Mouse (Mus musculus): ENCODE results near the gene Psg23.
"Not testable (repeated sequence)": the region's sequence is repeated elsewhere in the genome, so short reads cannot be mapped to it uniquely, and the experiment has no call there.

Psg23 gene

DNA sequence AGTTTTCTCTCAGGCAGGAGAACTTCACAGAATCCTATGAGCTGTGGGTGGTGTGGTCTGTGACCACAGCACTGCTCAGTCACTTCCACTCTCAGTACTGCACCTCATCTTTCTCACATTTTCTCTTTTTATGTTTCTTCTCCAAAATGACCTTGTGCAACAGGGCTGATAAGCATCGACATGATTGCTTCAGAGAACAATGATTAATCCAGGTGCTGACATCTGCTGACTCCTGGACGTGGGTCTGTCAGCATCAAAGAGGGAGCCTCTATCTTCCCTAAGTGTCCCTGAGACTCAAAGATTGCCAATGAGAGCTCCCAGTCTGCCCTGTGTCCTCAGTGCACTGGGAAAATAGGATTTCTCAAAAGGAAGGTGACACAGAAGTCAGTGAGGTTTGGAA, at the start of gene Psg23:
Gene Psg23, minus strand, starts transcription at position 101 of the 400 bp plus-strand sequence.
- in situ Hi-C loops (cut with MboI; ENCODE audit: low sequenced_read_pairs), result not testable (repeated sequence)

DNA sequence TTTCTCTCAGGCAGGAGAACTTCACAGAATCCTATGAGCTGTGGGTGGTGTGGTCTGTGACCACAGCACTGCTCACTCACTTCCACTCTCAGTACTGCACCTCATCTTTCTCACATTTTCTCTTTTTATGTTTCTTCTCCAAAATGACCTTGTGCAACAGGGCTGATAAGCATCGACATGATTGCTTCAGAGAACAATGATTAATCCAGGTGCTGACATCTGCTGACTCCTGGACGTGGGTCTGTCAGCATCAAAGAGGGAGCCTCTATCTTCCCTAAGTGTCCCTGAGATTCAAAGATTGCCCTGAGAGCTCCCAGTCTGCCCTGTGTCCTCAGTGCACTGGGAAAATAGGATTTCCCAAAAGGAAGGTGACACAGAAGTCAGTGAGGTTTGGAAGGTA, 40.3 kb upstream of the Psg23 start, which contains the start of gene Psg21:
Gene Psg21, minus strand, starts transcription at position 101 of the 400 bp plus-strand sequence.
- in situ Hi-C loops (cut with MboI; ENCODE audit: low sequenced_read_pairs), result not testable (repeated sequence)

DNA sequence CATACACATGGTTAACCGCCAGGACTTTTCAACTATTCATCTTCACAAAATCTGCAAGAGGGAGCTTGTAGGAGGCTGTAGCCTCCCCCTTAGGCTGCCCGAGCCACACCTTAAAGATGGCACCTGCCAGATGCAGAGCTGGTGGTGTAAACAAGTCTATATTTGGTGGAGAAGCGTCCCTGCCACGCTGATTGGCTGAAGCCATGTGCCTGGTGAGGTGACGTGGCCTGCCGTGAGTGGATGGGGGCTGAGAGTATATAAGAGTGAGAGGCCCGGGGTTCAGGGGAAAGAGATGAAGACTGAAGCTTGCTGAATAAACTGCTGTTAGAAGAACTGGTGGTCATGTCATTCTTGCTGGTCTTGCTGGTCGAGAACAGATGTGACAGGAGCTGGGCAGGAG, 10.6 kb upstream of the Psg23 start:
- in situ Hi-C loops (cut with MboI; ENCODE audit: low sequenced_read_pairs), result not testable (repeated sequence)

DNA sequence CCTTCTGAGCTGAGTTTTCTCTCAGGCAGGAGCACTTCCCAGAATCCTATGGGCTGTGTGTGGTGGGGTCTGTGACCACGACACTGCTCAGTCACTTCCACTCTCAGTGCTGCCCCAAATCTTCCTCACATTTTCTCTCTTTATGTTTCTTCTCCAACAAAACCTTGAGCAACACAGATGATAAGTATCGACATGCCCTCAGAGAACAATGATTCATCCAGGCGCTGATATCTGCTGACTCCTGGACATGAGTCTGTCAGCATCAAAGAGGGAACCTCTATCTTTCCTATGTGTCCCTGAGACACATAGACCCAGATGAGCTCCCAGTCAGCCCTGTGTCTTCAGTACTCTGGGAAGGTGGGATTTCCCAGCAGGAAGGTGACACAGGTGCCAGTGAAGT, 49.1 kb downstream of the Psg23 start, which contains the start of gene Psg27:
Gene Psg27, minus strand, starts transcription at position 101 of the 400 bp plus-strand sequence.
- in situ Hi-C loops (cut with MboI; ENCODE audit: low sequenced_read_pairs), result no loop called here

DNA sequence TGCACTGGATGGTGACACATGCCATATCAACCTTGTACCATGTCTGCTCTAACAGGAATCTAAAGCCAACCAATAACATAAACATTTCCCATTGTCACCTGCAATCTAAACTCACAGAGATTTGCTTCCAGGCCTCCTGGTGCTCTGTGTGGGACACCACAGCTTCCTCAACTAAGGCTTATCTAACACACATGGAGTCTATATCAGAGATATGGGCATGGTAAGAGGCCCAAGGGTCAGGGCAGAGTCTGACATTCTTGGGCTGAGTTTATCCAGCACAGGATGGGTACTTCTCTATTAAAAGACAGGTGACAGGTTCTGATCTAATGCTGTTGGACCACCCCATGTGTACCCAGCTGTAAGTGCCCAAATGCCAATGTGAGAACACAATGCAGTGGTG, 56.5 kb downstream of the Psg23 start:
- in situ Hi-C loops (cut with MboI; ENCODE audit: low sequenced_read_pairs), result no loop called here

Measured in CH12F3 (cell line).